Mouse (Mus musculus) cerebellum, postnatal 10 days (tissue): ENCODE data around the gene Sergef.

Experiments used
- DNase-seq, 2 experiments: peaks; one replicate each; pipeline ENCODE4 v3.0.0; 2021; ENCODE audit warnings: mixed read lengths in 2 of 2

The Sergef gene

GRCm38 (mm10) chr7:46572803-46573594, 66.6 kb downstream of the Sergef start:
- DNase-seq, result peak; percentile 88 to 91

- peak; percentile 74 to 77 for DNase-seq
These were observed 70.1 kb downstream of the Sergef start for GRCm38 (mm10) chr7:46569509-46569908.

GRCm38 (mm10) chr7:46566318-46567007, 73.1 kb downstream of the Sergef start:
- DNase-seq, result no peak

DNA sequence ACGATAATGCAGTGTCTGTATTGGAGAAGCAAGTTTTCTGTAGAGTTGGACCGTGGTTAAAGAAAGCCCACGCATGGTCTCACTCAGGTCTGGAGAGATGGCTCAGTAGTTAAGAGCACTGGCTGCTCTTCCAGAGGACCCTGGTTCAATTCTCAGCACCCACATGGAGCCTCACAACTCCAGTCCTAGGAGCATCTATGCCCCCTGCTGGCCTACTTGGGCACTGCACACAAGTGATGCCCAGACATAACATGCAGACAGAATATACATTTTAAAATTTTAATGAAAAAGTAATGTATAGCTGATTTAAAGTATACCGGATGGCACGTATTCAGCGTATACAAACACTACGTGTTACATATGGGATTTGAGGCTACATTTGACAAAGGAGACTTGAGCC, 74.2 kb downstream of the Sergef start:
- DNase-seq, result no peak

DNA sequence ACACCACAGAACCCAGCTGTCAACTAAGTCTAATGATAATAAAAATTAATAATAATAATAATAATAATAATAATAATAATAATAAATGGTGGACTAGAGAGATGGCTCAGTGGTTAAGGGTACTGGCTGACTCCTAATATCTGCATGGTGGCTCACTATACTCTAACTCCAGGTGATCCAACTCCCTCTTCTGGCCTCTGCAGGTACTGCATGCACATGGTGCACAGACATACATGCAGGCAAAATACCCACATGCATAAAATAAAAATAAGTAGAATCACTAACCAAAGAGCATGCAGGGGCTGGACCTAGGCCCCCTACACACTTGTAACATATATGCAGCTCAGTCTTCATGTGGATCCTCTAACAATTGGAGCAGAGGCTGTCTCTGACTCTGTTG, 75.8 kb downstream of the Sergef start:
- peak; percentile 55 to 70 for DNase-seq

GRCm38 (mm10) chr7:46560061-46560460, 79.5 kb downstream of the Sergef start:
- no peak for DNase-seq

DNA sequence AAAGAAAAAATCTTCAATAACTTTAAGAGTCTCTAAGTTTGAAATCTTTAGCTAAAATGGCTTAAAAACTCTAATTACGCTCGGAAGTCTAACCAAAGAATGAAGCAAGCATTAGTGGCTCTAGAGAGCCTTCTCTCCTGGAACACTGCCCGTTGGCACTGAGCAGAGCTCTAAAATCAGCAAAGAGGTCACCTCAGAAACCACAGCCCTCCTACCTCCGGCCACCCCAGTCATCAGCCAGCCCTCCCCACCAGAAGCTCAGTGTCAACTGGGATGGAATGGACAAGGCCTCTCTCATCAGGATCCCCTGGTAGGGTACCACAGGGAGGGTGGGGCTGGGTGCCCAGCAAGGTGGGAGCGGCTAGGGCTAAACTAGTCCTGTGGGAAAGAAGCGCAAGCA, 80.0 kb downstream of the Sergef start:
- DNase-seq, result peak; percentile 78 to 80

DNA sequence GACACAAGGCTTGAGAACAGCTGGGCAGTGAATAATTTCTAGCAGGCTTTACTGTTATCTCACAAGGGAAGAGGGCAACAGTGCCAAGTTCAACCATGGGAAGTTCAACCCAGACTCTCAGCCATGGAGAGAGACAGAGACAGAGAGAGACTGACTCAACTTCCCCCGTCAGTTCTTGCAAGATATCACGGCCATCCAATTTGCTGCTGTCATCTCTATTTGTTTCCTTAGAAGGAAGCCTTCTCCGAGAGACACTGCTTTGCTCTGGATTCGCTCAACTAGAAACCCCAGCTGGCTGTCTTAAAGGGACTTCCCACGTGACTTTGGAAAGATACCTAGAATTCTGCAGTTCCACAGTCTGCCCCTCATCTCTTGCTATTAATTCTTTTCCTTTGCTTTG, 80.6 kb downstream of the Sergef start:
- DNase-seq, result no peak

DNA sequence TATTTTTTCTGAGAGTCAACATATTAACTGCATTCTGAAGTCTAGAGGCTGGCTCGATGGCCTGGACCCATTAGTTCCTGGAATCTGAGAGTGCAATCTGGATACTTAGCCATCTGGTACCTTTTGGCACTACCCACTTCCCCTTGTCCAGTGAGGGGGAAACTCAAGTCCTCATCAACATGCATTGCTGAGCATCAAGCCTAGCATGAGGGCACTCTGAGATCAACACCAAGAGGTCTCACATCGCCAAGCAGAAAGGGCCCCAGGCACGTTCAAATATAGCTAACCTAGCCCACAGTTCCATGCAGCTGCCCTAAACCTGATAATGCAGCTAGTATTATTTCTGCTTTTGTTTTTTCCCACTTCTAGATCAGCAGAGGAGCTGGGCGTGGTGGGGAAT, 81.6 kb downstream of the Sergef start:
- peak; percentile 87 to 88 for DNase-seq

DNA sequence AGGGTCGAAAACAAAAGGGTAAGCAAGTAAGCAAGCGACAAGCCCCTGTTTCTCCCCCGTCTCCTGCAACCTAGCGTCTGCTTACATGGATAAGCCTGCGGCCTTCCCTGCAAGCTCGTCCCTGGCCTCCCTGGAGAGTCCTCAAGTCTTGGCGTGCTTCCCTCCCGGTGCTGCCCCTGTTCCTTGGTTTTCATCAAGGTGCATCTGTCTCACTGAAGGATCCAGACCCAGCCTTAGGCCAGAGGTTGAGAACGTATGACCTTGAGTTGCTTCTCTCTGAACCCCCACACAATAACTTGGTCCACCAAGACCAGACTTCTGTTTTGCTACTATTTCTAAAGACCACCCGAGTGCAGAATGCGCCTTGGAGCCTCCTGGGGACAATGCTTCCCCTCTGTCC, 82.2 kb downstream of the Sergef start:
- peak; percentile 59 to 66 for DNase-seq

DNA sequence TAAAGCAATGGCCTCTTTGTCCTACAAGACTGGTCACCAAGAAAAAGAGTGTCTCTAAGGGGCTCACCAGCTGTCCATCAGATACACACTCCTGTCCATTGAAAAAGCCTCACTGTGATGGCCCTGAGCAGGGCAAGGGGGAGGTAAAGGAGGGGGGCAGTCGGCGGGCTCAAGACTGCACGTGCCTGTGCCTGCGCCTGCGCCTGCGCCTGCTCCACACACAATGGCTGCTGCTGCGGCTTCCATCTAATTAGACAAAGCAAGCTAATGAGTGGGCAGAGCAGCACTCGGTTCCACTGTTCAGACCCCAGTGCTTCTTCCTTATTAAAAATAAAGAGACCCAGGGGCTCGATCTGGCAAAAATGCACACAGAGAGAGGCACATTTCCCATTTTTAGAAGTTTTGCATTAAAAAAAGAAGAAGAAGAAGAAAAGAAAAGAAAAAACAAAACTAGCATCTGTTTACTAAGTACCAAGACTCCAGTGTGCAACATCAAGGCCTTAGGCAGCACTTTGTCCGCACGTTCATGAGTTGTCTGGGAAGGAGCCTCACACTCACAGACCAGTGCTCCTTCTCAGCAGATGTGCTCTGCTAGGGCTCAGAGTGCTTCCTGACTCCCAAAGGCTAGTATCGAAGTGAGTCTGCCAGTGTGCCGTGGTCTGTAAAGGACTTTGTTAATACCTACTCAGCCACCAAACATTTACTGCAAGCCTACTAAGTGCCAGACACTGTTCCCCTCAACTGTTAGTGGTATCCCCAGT, 83.1 kb downstream of the Sergef start:
- peak in 1 of 2 experiments; percentile 49 for DNase-seq

DNA sequence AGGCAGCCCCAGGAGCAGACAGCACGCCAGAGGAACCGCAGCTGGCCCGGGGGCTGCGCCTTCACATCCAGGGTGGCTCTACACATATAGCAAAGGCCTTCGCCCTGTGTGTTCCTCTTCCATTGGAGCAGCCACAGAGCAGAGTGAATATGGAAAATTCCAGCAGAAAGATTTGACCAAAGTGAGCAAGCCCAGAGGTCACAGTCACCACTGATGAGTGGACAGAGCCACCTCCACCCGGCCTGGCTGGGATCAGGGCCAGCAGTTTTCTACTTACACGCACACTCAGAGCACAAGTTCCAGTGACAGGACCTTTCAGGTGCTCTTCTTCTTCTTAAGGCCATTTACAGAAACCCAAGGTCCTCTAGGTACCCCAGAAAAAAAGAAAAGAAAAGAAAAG, 83.9 kb downstream of the Sergef start:
- DNase-seq, result peak in 1 of 2 experiments; percentile 49

DNA sequence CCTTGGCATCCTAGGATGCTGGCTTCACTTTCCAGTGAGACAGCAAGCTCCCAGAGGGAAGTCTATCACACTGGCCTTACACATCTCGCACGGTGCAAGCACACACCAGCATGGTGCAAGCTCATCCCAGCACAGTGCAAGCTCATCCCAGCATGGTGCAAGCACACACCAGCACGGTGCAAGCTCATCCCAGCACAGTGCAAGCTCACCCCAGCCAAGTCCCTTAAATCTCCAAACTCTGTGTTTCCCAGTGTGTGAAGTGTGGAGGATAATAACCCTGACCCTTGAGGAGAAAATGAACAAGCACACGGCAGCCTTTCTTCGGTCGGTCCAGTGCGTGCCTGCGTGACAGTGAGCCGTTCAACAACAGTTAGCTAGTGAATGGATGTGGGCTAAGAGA, 84.8 kb downstream of the Sergef start:
- no peak for DNase-seq

GRCm38 (mm10) chr7:46554003-46554402, 85.6 kb downstream of the Sergef start:
- peak in 1 of 2 experiments; percentile 50 for DNase-seq

GRCm38 (mm10) chr7:46551935-46552752, 87.5 kb downstream of the Sergef start:
- no peak for DNase-seq

DNA sequence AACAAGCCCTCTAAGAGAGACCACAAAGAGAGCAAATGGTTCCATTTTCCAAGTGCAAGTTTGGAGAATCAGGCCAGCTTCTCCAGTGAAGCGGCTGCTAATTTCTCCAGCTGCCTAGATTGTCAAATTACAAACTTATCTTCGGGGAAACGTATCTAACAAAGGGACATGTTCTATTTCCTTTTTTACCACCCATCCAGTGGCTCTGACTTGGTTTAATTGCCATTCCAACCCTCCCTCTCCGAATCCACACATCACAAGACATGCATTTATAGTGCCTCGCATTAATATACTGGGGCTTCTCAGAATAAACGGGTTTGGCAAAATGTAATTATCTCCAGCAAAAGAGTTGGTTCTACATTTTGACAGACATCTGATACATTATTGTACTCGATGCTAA, 88.4 kb downstream of the Sergef start:
- no peak for DNase-seq

DNA sequence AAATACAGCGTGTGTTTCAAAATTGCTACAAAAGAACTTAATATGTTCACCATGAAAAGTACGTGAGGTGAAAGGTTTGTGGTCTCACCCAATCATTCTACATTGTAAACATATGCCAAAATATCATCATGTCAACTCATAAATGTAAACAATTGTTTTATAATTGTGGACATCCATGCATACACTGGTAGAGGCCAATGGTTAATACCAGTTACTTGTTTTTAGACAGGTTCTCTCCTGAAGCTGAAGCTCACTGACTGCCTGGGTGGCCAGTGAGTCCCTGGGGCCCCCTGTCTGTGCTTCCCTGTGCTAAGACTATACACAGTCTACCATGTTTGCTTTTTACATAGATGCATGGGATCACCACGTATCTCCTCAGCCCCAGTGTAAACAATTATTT, 91.5 kb downstream of the Sergef start:
- DNase-seq, result no peak

- DNase-seq, result no peak
These were observed 92.0 kb downstream of the Sergef start for GRCm38 (mm10) chr7:46547642-46548041.

- no peak for DNase-seq
These were observed 93.1 kb downstream of the Sergef start for GRCm38 (mm10) chr7:46546539-46546938.

- peak; percentile 95 to 96 for DNase-seq
These were observed 95.4 kb downstream of the Sergef start for GRCm38 (mm10) chr7:46544195-46544641.

GRCm38 (mm10) chr7:46542117-46542516, 97.5 kb downstream of the Sergef start:
- no peak for DNase-seq

GRCm38 (mm10) chr7:46540616-46541015, 99.0 kb downstream of the Sergef start:
- no peak for DNase-seq
